Mouse (Mus musculus) adrenal gland (tissue): ENCODE data around the gene Hist1h2ac.

ENCODE experiments used
- intact Hi-C: fragments of 180-260 bp; cut with DNase I; formaldehyde crosslinking; loops from one replicate; pipeline ENCODE4 v1.15.1; 2025
- microRNA-seq, 2 experiments: library from miRNA; unstranded; fragments of <30 nt; microRNA quantifications; one replicate each; pipeline ENCODE4; 2019

Gene Hist1h2ac

DNA sequence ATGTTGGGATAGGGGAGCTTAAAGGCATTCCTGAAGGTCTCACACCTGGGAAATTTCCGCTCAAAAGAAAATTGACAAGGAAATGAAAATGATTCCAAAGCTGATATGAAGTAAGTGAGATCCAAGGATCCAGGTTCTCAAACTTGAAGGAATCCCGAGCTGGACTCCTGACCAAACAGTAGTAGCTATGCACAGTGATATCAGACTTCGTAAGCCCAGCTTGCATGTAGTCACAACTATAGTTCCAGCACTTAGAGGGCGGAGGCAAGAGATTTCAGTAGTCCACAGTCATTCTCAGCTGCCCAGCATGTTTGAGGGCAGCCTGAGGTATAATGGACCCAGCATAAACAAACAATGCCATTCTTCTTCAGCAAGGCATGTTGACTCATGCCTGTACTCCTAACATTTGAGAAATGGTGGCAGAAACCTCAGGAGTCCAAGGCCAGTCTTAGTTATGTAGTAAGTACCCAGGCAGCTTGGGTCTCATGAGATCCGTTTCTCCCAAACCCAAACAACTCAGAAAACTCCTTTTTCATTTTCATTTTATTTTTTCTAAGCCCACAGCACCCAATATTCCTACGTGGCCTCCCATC lies 1.7 kb downstream of the Hist1h2ac start:
- intact Hi-C loops = loop anchor here (2.0 to 10.0 kb wide), 2 partner anchors 53 to 59 kb away; partner anchors contain the start of genes Hist1h1c and Hist1h1e

DNA sequence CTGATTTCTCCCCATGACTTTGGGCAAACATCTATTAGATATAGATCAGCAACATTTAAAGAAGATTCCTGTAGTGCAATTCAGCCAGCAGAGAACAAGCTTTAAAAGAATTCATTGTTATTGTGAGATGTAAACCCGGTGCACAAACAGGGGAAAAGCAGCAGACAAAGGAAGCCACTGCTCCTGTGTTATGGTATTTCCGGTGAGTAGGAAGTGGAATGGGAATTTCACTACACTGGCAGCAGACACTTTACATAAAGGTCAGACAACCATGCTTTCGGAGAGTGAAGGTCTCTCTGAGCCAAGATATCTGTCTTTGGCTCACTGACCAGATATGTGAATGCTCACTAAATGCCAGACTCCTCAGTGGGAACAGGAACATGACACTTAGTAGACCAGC lies 21.2 kb downstream of the Hist1h2ac start:
- intact Hi-C loops = no loop called here

- intact Hi-C loops = no loop called here
Observed at GRCm38 (mm10) chr13:23659636-23660366, 23.9 kb downstream of the Hist1h2ac start.

Small RNA genes within 50 kb of the gene (microRNA-seq; reads per million reads assigned to microRNA genes)
- 0 reads per million in 2 experiments for gene Gm44350
